Mouse (Mus musculus) ZHBTc4 (cell line): ENCODE results near the gene Vmn2r24.
"Not testable (repeated sequence)": the region's sequence is repeated elsewhere in the genome, so short reads cannot be mapped to it uniquely, and the experiment has no call there.

Experiments used
- DNase-seq: peaks from one replicate; pipeline ENCODE4 v3.0.0-alpha.2; 2011; ENCODE audit warnings: low read depth, low spot score

Vmn2r24 gene

DNA sequence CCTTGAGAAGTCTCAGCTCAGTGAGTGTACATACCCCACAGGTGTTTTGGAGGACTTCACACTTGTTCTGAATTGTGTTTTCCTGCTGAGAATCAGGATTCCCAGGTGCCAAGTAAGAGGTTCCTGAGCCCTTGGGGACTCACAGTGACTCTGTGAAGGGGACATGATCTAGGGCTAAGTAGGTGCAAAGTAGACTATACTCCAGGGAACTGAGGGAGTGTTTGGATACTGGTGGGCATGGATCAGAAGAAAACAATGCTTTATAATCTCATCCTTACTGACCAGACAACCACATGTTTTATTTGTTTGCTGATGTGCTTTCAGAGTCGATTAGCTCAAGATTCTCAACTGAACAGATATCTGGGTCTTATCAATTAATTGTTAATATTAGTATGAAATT, at the start of gene Vmn2r24:
TSS of gene Vmn2r24 (plus strand) at position 301 of the 400 bp plus-strand sequence.
- DNase-seq, result no peak

DNA sequence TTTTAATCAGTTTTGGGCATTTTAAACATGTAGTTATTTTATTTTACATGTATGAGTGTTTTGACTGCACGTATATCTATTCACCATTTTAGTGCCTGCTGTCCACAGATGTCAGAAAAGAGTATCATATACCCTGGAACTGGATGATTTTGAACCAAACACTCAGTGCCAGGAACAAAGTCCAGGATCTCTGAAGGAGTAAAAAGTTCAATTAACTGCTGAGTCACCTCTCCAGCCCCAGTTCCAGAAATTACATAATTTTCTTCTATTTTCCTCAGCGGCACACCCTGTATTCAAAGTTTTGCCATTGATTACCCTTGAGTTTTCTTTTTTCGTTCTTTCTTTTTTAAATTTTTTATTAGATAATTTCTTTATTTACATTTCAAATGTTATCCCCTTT, 8.6 kb upstream of the Vmn2r24 start:
- no peak for DNase-seq

- DNase-seq, result peak; percentile 51
Observed at GRCm38 (mm10) chr6:123784857-123785256, 6.2 kb downstream of the Vmn2r24 start.

DNA sequence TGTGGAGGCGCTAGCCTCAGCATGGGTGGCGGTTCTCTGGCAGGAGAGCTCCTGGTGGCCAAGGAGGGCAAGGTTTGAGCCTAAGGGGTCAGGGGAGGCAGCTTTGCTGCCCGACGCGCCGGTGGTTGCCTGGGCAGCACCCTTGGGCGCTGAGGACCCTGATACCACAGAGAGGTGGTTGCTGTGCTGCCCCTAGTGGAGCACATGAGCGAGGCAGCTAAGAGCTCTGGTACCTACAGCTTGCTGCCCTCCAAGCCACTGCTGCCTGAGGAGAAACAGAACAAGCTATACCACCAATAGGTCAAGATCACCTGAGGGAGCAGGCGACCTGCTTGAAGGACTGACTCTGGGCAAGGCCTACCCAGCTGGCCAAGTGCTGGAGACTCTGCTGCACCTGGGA, 15.1 kb downstream of the Vmn2r24 start:
- peak; percentile 73 for DNase-seq

DNA sequence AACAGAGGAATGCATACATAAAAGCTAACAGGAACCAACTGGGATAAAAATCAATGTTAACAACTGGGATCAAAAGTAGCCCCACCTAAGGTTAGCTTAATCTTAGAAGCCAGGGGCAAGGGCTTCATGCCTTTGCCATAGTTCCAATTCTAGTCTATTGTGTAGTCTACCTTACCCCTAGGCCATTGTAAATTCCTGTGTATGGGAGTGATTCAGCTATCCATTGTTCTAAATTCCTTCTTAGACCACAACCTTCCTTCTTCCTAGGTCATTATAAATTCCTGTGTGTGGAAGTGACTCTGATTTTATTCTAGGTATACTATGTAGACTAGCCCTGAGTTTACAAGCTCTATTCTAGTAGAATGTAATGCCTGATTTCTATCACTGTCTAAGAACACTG, 31.6 kb downstream of the Vmn2r24 start:
- DNase-seq, result peak; percentile 66

DNA sequence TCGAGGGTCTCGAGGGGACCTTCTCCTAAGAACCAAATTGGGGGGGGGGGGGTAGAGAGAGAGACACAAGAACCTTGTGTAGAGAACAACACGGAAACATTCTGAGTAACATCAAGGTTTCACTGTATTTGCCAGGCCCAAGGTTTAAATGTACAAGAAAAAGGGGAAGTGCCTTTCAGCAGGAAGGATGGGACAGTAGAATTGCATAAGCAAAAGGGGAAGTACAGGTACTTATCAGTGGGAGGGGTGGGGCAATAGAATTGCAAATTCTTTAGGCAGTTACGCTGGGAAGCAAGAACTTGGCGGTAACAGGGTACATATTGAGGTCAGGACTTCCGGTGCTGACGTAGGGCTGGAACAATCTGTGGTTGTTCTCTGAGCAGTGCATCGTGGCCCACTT, 41.3 kb downstream of the Vmn2r24 start:
- no peak for DNase-seq

GRCm38 (mm10) chr6:123853363-123853762, 74.7 kb downstream of the Vmn2r24 start, which contains the start of gene Vmn2r25:
Vmn2r25 (minus strand) TSS chr6:123853463.
- DNase-seq, result not testable (repeated sequence)
